Mouse (Mus musculus) liver, embryonic 14.5 days (tissue): ENCODE data around the gene Nmur1.

Source experiments
- CTCF ChIP-seq: IDR thresholded peaks from 2 replicates; pipeline ENCODE4 v1.5.1; 2016; ENCODE audit warnings: antibody characterized with exemption, low read depth, control low read depth
- EP300 ChIP-seq: IDR thresholded peaks from 2 replicates; pipeline ENCODE4 v1.6.1; 2016; ENCODE audit warnings: antibody characterized with exemption, low read depth

GRCm38 (mm10) chr1:86437219-86438013, 11.4 kb upstream of the Nmur1 start:
- TF ChIP-seq EP300 (no peak), CTCF (no peak)
